Mouse (Mus musculus): ENCODE data around the gene Dcaf11. TPM values are rescaled to one million over a fixed set of nuclear protein-coding genes. Genes with fewer than 3 reads are reported as not detected.

Dcaf11 gene
- polyA plus RNA-seq, 1 experiment, result 25.6 TPM

GRCm38 (mm10) chr14:55608339-55608738 is 48.5 kb downstream of the Dcaf11 start:
- Histone ChIP-seq H3K9me3 (replicated peaks; ENCODE audit: control insufficient read depth, insufficient read depth, low read length, poor library complexity, severe bottlenecking) (no peaks in the 10 kb centered on the region), H3K36me3 (ENCODE audit: control insufficient read depth, insufficient read depth, low read length, poor library complexity, severe bottlenecking) (peaks cover 25% of the 10 kb centered on the region), H3K27ac (ENCODE audit: insufficient read depth, low read length) (no peak overlapping the region), H3K4me3 (ENCODE audit: low read depth, low read length) (no peak overlapping the region), H3K4me1 (ENCODE audit: control insufficient read depth, insufficient read depth, low read length) (peaks cover 4% of the 10 kb centered on the region), H3K27me3 (ENCODE audit: control insufficient read depth, insufficient read depth, low read length, poor library complexity, severe bottlenecking) (no peaks in the 10 kb centered on the region), H3K9ac (ENCODE audit: low read depth, poor library complexity, severe bottlenecking) (no peak overlapping the region)
- TF ChIP-seq CTCF (IDR thresholded peaks at IDR 0.05; ENCODE audit: low read depth, low read length), result no peak
- TF ChIP-seq POLR2A (IDR thresholded peaks at IDR 0.05; ENCODE audit: insufficient read depth, low read length), result no peak
- TF ChIP-seq EP300 (IDR thresholded peaks at IDR 0.05; ENCODE audit: insufficient read depth, low read depth, low read length), result no peak

- H3K27ac ChIP-seq (ENCODE audit: insufficient read depth, low read length), result no peak overlapping the region
- H3K9me3 ChIP-seq (replicated peaks; ENCODE audit: control insufficient read depth, insufficient read depth, low read length, poor library complexity, severe bottlenecking), result no peaks in the 10 kb centered on the region
- no peaks in the 10 kb centered on the region for H3K27me3 ChIP-seq (ENCODE audit: control insufficient read depth, insufficient read depth, low read length, poor library complexity, severe bottlenecking)
- no peak overlapping the region for H3K4me3 ChIP-seq (ENCODE audit: low read depth, low read length)
- no peak overlapping the region for H3K9ac ChIP-seq (ENCODE audit: low read depth, poor library complexity, severe bottlenecking)
- peaks cover 13% of the 10 kb centered on the region for H3K36me3 ChIP-seq (ENCODE audit: control insufficient read depth, insufficient read depth, low read length, poor library complexity, severe bottlenecking)
- TF ChIP-seq CTCF (IDR thresholded peaks at IDR 0.05; ENCODE audit: low read depth, low read length) (no peak), POLR2A (IDR thresholded peaks at IDR 0.05; ENCODE audit: insufficient read depth, low read length) (no peak), EP300 (IDR thresholded peaks at IDR 0.05; ENCODE audit: insufficient read depth, low read depth, low read length) (no peak)
- H3K4me1 ChIP-seq (ENCODE audit: control insufficient read depth, insufficient read depth, low read length), result no peaks in the 10 kb centered on the region
These were observed 53.5 kb downstream of the Dcaf11 start for GRCm38 (mm10) chr14:55613346-55613745.

GRCm38 (mm10) chr14:55614565-55615178 is 54.9 kb downstream of the Dcaf11 start:
- H3K9me3 ChIP-seq (replicated peaks; ENCODE audit: control insufficient read depth, insufficient read depth, low read length, poor library complexity, severe bottlenecking), result no peaks in the 10 kb centered on the region
- H3K4me3 ChIP-seq (ENCODE audit: low read depth, low read length), result no peak overlapping the region
- no peak overlapping the region for H3K27ac ChIP-seq (ENCODE audit: insufficient read depth, low read length)
- H3K9ac ChIP-seq (ENCODE audit: low read depth, poor library complexity, severe bottlenecking), result no peak overlapping the region
- no peaks in the 10 kb centered on the region for H3K4me1 ChIP-seq (ENCODE audit: control insufficient read depth, insufficient read depth, low read length)
- H3K27me3 ChIP-seq (ENCODE audit: control insufficient read depth, insufficient read depth, low read length, poor library complexity, severe bottlenecking), result no peaks in the 10 kb centered on the region
- TF ChIP-seq POLR2A (IDR thresholded peaks at IDR 0.05; ENCODE audit: insufficient read depth, low read length), result no peak
- H3K36me3 ChIP-seq (ENCODE audit: control insufficient read depth, insufficient read depth, low read length, poor library complexity, severe bottlenecking), result no peaks in the 10 kb centered on the region

- TF ChIP-seq EP300 (IDR thresholded peaks at IDR 0.05; ENCODE audit: insufficient read depth, low read depth, low read length), result no peak
- Histone ChIP-seq H3K4me1 (ENCODE audit: control insufficient read depth, insufficient read depth, low read length) (no peaks in the 10 kb centered on the region), H3K27ac (ENCODE audit: insufficient read depth, low read length) (no peak overlapping the region)
These were observed 56.1 kb downstream of the Dcaf11 start for GRCm38 (mm10) chr14:55615876-55616275.

GRCm38 (mm10) chr14:55616844-55617243 is 57.0 kb downstream of the Dcaf11 start:
- H3K4me3 ChIP-seq (ENCODE audit: low read depth, low read length), result no peak overlapping the region
- H3K4me1 ChIP-seq (ENCODE audit: control insufficient read depth, insufficient read depth, low read length), result no peaks in the 10 kb centered on the region
- peak overlapping the region; percentile 67 for H3K27ac ChIP-seq (ENCODE audit: insufficient read depth, low read length)
- H3K9ac ChIP-seq (ENCODE audit: low read depth, poor library complexity, severe bottlenecking), result no peak overlapping the region
- H3K27me3 ChIP-seq (ENCODE audit: control insufficient read depth, insufficient read depth, low read length, poor library complexity, severe bottlenecking), result no peaks in the 10 kb centered on the region
- H3K9me3 ChIP-seq (replicated peaks; ENCODE audit: control insufficient read depth, insufficient read depth, low read length, poor library complexity, severe bottlenecking), result no peaks in the 10 kb centered on the region
- TF ChIP-seq CTCF (IDR thresholded peaks at IDR 0.05; ENCODE audit: low read depth, low read length), result no peak
- no peak for TF ChIP-seq POLR2A (IDR thresholded peaks at IDR 0.05; ENCODE audit: insufficient read depth, low read length)
- no peak for TF ChIP-seq EP300 (IDR thresholded peaks at IDR 0.05; ENCODE audit: insufficient read depth, low read depth, low read length)
- H3K36me3 ChIP-seq (ENCODE audit: control insufficient read depth, insufficient read depth, low read length, poor library complexity, severe bottlenecking), result no peaks in the 10 kb centered on the region

More at GRCm38 (mm10) chr14:55615876-55616275, 56.1 kb downstream of the Dcaf11 start:
- H3K4me3 ChIP-seq (ENCODE audit: low read depth, low read length), result no peak overlapping the region
- no peaks in the 10 kb centered on the region for H3K36me3 ChIP-seq (ENCODE audit: control insufficient read depth, insufficient read depth, low read length, poor library complexity, severe bottlenecking)
- no peaks in the 10 kb centered on the region for H3K27me3 ChIP-seq (ENCODE audit: control insufficient read depth, insufficient read depth, low read length, poor library complexity, severe bottlenecking)
- H3K9ac ChIP-seq (ENCODE audit: low read depth, poor library complexity, severe bottlenecking), result no peak overlapping the region
- H3K9me3 ChIP-seq (replicated peaks; ENCODE audit: control insufficient read depth, insufficient read depth, low read length, poor library complexity, severe bottlenecking), result no peaks in the 10 kb centered on the region

- H3K4me1 ChIP-seq (ENCODE audit: control insufficient read depth, insufficient read depth, low read length), result peaks cover 3% of the 10 kb centered on the region
- H3K27ac ChIP-seq (ENCODE audit: insufficient read depth, low read length), result peak within 1 kb of the TSS; percentile 67
- H3K4me3 ChIP-seq (ENCODE audit: low read depth, low read length), result peak within 1 kb of the TSS; percentile 28
- no peaks in the 10 kb centered on the region for H3K9me3 ChIP-seq (replicated peaks; ENCODE audit: control insufficient read depth, insufficient read depth, low read length, poor library complexity, severe bottlenecking)
- peak; percentile 33 for TF ChIP-seq CTCF (IDR thresholded peaks at IDR 0.05; ENCODE audit: low read depth, low read length)
- TF ChIP-seq EP300 (IDR thresholded peaks at IDR 0.05; ENCODE audit: insufficient read depth, low read depth, low read length), result no peak
- H3K27me3 ChIP-seq (ENCODE audit: control insufficient read depth, insufficient read depth, low read length, poor library complexity, severe bottlenecking), result no peaks in the 10 kb centered on the region
- no peaks in the 10 kb centered on the region for H3K36me3 ChIP-seq (ENCODE audit: control insufficient read depth, insufficient read depth, low read length, poor library complexity, severe bottlenecking)
- H3K9ac ChIP-seq (ENCODE audit: low read depth, poor library complexity, severe bottlenecking), result peak within 1 kb of the TSS; percentile 52
These were observed 58.0 kb downstream of the Dcaf11 start, which contains the start of gene Rec8 for GRCm38 (mm10) chr14:55617822-55618221. TSS of gene Rec8 (plus strand) at chr14:55618037.
